Mouse (Mus musculus): ENCODE measurements around the gene Ets1. TPM values are rescaled to one million over a fixed set of nuclear protein-coding genes. Genes with fewer than 3 reads are reported as not detected.

The Ets1 gene
- polyA plus RNA-seq, 1 experiment from 2014 or later = 18.1 TPM

DNA sequence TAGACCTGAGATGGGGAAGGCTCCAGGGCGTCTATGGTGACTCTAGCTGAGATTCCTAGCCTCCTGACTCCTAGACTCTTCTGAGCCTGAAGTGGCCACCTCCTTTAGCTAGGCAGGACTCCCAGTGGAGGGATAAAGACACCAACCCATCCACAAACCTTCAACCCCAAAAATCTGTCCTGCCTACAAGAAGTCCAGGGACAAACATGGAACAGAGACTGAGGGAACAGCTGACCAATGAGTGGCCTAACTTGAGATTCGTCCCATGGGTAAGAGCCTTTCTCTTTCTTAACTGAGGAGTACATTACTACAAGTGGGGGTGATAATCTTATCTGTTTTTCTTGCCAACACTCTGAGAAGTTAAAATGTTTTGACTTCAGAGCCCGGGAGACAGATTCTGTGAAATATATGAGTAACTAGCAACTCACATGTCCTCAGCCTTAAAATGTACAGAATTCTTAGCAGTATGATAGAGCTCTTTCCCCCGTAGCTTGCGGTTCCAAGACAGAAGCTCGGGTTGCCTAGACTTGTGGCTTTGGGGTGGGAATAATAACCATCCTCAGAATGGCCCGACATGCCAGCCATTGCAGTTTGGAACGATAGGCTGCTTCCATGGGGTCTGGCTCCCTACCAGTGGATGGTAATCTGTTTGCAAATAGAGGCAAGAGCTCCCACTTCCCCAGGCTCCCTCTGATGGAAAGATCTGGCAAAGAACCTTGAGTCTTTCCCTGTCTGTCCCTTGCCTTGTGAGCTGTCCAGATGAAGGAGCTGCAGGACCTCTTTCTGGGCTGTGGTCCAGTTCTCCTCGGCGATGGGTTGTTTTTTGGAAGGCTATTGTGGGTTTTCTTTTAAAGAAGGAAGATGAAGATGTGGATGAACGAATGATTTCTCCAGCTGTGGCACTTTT lies 30.8 kb downstream of the Ets1 start:
- Histone ChIP-seq H3K4me1 (ENCODE audit: insufficient read depth) (peaks cover 15% of the 10 kb centered on the region), H3K27ac (ENCODE audit: low read depth) (no peak overlapping the region), H3K36me3 (replicated peaks; ENCODE audit: insufficient read depth, low read length) (no peaks in the 10 kb centered on the region), H3K9ac (replicated peaks) (no peak overlapping the region), H3K4me3 (ENCODE audit: low read depth, low read length) (no peak overlapping the region), H3K9me3 (ENCODE audit: low read length) (no peaks in the 10 kb centered on the region), H3K27me3 (ENCODE audit: insufficient read depth, low read length) (no peaks in the 10 kb centered on the region), H3K4me2 (ENCODE audit: low read depth, low read length) (no peak overlapping the region)
- ATAC-seq = no peak
- WGBS (ENCODE audit: insufficient replicate concordance) = 55% methylated on average over 11 of the region's 11 CpGs
- no peak for DNase-seq
- TF ChIP-seq CTCF (IDR thresholded peaks at IDR 0.05; ENCODE audit: low read depth) (peak; percentile 24; the same call in 1 of the 2 replicates), EP300 (IDR thresholded peaks at IDR 0.05; ENCODE audit: low read depth) (no peak)

DNA sequence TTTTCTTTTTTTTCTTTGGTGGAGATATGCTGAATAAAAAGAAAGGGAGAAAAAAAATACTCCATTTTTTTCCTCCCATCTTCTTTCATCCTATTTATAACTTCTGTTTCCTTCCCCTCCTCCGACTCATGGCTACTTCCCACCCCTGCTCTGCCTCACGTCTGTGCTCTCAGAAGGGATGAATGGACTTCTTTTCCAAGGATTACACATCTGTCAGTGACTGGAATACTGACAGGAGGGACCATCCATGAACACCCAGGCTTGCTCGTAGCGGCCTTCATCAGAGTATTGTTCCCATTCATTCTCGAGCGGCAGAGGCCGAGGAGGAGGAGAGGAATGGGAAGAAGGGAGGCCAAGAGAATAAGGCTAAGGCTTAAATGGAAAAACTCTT lies 31.5 kb downstream of the Ets1 start:
- ATAC-seq (no peak), DNase-seq (no peak)
- H3K27ac ChIP-seq (ENCODE audit: low read depth) = peak overlapping the region; percentile 51; the same call in 1 of the 2 replicates
- peaks cover 17% of the 10 kb centered on the region for H3K4me1 ChIP-seq (ENCODE audit: insufficient read depth)
- no peaks in the 10 kb centered on the region for H3K27me3 ChIP-seq (ENCODE audit: insufficient read depth, low read length)
- H3K36me3 ChIP-seq (replicated peaks; ENCODE audit: insufficient read depth, low read length) = no peaks in the 10 kb centered on the region
- H3K9ac ChIP-seq (replicated peaks) = 0 out of 2 replicates have a peak overlapping the region, but pooled peaks have one; percentile 26
- H3K4me2 ChIP-seq (ENCODE audit: low read depth, low read length) = peak overlapping the region; percentile 52
- TF ChIP-seq CTCF (IDR thresholded peaks at IDR 0.05; ENCODE audit: low read depth) = no peak
- no peak for TF ChIP-seq EP300 (IDR thresholded peaks at IDR 0.05; ENCODE audit: low read depth)
- no peak overlapping the region; the same call in 1 of the 2 replicates for H3K4me3 ChIP-seq (ENCODE audit: low read depth, low read length)
- 53% methylated on average over 7 of the region's 7 CpGs for WGBS (ENCODE audit: insufficient replicate concordance)
- H3K9me3 ChIP-seq (ENCODE audit: low read length) = no peaks in the 10 kb centered on the region

DNA sequence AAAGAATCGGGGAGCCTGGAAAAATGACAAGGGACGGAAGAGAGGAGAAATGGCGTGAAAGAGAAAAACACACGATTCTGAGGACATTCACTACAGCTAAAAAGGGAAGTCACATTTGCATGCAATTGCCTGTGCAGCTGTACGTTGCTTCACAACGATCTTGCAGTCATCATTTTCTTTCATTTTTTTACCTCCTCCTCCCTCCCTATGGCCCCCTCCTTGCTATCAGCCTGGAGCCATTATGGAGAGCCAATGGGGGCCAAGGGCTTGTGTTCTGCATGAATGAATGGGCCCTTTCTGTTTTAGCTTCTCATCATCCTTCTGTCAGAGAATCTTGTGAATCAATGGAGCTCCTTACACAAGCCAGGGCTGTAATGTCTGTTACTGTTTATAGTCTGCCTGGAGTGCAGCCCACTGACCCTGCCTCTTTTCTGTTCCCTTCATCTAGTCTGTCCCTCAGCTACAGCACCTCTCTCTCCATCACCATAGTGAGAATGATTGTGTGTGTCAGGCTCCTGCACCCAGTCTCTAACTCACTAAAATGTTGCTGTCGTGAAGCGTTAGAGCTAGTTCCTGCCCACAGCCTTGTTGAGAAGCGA lies 32.2 kb downstream of the Ets1 start:
- Histone ChIP-seq H3K9ac (replicated peaks) (no peak overlapping the region), H3K36me3 (replicated peaks; ENCODE audit: insufficient read depth, low read length) (no peaks in the 10 kb centered on the region), H3K27me3 (ENCODE audit: insufficient read depth, low read length) (no peaks in the 10 kb centered on the region), H3K9me3 (ENCODE audit: low read length) (no peaks in the 10 kb centered on the region), H3K4me3 (ENCODE audit: low read depth, low read length) (no peak overlapping the region; the same call in 1 of the 2 replicates), H3K27ac (ENCODE audit: low read depth) (peak overlapping the region; percentile 51; the same call in 1 of the 2 replicates), H3K4me1 (ENCODE audit: insufficient read depth) (peaks cover 23% of the 10 kb centered on the region), H3K4me2 (ENCODE audit: low read depth, low read length) (peak overlapping the region; percentile 52)
- 38% methylated on average over 9 of the region's 9 CpGs for WGBS (ENCODE audit: insufficient replicate concordance)
- TF ChIP-seq EP300 (IDR thresholded peaks at IDR 0.05; ENCODE audit: low read depth) = no peak
- no peak for TF ChIP-seq CTCF (IDR thresholded peaks at IDR 0.05; ENCODE audit: low read depth)
- ATAC-seq = peak; percentile 28
- DNase-seq = peak; percentile 20

DNA sequence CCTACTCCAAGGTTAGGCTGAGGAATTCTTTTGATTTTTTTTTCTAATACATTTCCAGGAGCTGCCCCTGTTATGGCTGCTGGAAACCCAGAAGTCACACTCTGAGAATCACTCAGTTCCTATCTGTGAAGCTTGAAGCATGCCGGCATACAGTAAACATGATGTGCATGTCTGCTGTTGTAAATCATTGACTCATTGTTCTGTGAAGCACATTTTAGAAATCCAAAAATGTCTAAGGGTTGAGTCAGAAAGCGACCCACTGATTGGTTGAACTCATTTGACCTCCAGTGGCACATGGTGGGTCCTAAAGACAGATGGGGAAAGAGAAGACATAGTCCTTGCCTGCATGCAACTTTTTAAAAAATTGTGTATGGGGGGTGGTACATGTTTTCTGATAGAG lies 33.4 kb downstream of the Ets1 start:
- Histone ChIP-seq H3K36me3 (replicated peaks; ENCODE audit: insufficient read depth, low read length) (no peaks in the 10 kb centered on the region), H3K4me1 (ENCODE audit: insufficient read depth) (peaks cover 23% of the 10 kb centered on the region), H3K27me3 (ENCODE audit: insufficient read depth, low read length) (no peaks in the 10 kb centered on the region), H3K9ac (replicated peaks) (no peak overlapping the region), H3K4me3 (ENCODE audit: low read depth, low read length) (no peak overlapping the region), H3K4me2 (ENCODE audit: low read depth, low read length) (no peak overlapping the region), H3K9me3 (ENCODE audit: low read length) (no peaks in the 10 kb centered on the region), H3K27ac (ENCODE audit: low read depth) (no peak overlapping the region)
- no peak for ATAC-seq
- 72% methylated on average over 2 of the region's 2 CpGs for WGBS (ENCODE audit: insufficient replicate concordance)
- DNase-seq = no peak
- TF ChIP-seq EP300 (IDR thresholded peaks at IDR 0.05; ENCODE audit: low read depth) (no peak), CTCF (IDR thresholded peaks at IDR 0.05; ENCODE audit: low read depth) (no peak)

DNA sequence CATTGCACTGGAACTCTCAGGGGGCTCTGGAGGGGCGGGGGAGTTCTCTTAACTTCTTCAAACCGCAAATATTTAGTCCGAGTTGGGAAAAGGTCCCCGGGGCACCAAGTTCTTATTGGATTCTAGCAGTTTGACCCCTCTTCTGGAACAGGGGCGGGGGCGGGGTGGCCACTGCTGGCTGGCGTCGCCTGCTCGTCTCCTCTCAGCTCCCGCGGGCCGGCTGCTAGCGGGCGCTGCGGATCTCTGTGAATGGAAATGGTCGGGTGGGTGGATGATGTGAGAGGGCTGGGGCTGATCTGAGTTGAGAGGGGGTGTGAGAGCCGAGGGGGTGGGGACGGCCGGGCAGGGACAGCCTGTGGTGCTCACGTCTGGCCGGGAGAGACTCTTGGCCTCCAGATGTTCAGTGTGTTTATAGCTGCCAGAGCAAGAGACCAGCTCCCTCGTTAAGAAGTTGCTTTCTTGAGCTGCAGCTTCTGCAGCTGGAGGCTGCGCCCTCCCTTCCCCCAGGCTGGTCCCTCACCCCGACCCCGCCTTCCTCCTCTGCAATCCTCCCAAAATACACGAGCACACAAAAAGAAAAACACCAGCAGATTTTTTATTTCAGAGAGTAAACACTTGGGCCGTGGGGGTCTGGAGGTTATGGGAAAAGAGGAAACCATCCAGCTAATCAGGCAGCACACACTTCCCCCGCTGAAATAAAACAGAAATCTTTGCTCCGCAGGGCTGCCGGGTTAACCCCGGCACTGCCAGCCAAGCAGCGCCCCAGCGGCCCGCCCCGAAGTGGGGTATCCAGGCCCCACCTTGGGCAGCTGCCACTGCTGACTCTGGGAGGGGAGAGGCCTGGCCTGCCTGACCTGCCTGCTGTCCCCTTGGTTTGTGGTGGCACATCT lies 36.2 kb downstream of the Ets1 start:
- 0 out of 2 replicates have a peak, but pooled peaks have one; percentile 18 for TF ChIP-seq CTCF (IDR thresholded peaks at IDR 0.05; ENCODE audit: low read depth)
- peak; percentile 78 for TF ChIP-seq EP300 (IDR thresholded peaks at IDR 0.05; ENCODE audit: low read depth)
- H3K4me2 ChIP-seq (ENCODE audit: low read depth, low read length) = peak overlapping the region; percentile 66
- peaks cover 20% of the 10 kb centered on the region for H3K4me1 ChIP-seq (ENCODE audit: insufficient read depth)
- under 1% methylated on average over 35 of the region's 35 CpGs for WGBS (ENCODE audit: insufficient replicate concordance)
- H3K36me3 ChIP-seq (replicated peaks; ENCODE audit: insufficient read depth, low read length) = no peaks in the 10 kb centered on the region
- H3K27ac ChIP-seq (ENCODE audit: low read depth) = peak overlapping the region; percentile 58
- H3K9me3 ChIP-seq (ENCODE audit: low read length) = no peaks in the 10 kb centered on the region
- ATAC-seq (peak; percentile 78), DNase-seq (peak; percentile 63)
- H3K9ac ChIP-seq (replicated peaks) = peak overlapping the region; percentile 17
- peak overlapping the region; percentile 35 for H3K4me3 ChIP-seq (ENCODE audit: low read depth, low read length)
- no peaks in the 10 kb centered on the region for H3K27me3 ChIP-seq (ENCODE audit: insufficient read depth, low read length)
